Mouse (Mus musculus): ENCODE measurements around the gene Car12.

Car12 gene

DNA sequence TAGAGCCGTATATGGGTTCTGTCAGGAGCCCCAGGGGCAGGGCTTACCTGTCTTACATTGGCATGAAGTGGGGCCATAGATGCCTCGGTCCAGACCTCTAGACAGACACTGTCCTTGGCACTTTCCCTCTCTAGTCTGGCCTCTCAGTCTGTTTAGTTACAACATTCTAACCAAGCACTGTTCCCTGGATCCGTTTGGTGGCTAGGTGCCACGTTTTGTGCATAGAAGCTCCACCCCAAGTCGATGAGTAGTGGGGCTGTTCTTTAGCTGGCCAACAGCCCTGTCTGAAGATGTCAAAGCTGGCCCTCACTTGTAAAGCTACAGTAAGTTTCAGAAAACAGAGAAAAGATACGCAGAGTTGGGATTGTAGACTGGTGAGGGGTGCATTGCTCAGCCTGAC lies 2.9 kb upstream of the Car12 start:
- no peak for DNase-seq (ENCODE audit: low spot score in 2 of 2)

DNA sequence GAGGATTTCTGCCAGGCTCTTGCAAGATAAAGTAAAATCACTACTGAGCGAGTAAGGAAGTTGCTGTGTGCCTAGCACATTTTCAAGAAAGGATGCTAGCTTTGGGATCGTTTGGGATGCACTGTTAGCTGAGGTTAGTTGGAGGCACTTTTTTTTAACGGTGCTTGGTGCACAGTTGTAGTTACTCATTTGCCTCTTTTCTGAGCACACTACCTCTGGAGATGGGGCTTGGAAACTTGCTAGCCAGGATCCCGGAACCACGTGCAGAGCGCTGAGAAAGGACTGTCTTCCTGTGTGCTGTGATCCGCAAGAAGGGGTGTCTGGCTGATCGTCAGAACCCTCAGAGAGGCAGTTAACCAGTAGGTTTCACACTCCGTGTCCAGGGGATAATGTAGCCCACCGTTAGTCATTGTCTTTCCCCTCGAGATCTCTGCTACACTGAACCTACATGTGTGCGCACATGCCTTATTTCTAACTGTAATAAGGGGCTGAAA lies 583 bp downstream of the Car12 start:
- DNase-seq (ENCODE audit: low spot score in 2 of 2), result no peak

DNA sequence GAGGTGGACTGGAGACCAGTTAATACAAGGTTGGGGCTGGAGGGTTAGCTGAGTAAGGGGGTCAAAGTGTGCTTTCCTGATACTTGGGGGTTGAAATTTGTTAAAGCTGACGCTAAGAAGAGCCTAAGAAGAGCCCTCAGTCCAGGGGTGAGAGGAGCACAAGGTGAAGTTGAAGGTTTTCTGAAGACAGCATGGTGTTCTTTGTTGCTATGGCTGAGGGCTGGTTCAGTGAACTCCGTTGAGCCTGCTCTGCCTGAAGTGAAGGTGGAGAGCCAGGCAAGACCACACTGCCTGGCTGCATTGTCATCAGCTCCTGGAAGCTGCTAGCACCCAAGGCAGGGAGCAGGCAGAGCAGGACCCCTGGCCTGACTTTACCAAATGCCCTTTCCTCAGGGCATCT lies 1.9 kb downstream of the Car12 start:
- DNase-seq (ENCODE audit: low spot score in 2 of 2), result no peak

- DNase-seq (ENCODE audit: low spot score in 2 of 2), result no peak
Measured at GRCm38 (mm10) chr9:66716533-66716932, 3.0 kb downstream of the Car12 start.

- no peak for DNase-seq (ENCODE audit: low spot score in 2 of 2)
Measured at GRCm38 (mm10) chr9:66720686-66721450, 7.4 kb downstream of the Car12 start.

DNA sequence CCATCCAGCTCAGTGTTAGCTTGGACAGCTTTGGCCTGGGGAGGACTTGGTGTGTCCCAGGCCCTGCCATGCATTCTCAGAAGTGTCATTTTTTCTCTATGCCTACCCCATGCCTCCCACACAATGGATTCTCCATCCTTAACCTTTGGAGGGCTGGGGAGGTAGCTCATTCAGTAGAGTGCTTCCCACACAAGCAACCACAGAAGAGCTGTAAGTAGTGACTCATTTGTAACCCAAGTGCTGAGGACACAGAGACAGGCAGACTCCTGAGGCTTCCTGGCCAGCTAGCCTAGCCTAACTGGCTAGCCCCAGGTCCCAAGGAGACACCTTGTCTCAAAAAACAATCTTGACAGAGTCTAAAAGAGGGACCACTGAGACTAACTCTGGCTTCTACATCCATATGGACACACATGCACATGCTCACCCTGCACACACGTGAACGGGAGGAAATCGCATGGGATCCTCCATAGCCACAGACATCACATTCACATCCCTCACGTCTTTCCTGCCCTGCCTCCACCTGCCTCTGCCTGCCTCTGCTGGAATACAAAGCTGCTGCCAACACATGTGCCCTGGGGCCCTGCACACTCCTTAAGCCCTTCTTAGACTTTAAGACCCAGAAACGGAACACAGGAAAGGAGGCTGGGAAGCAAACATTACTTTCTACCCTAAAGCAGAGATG lies 8.8 kb downstream of the Car12 start:
- DNase-seq (ENCODE audit: low spot score in 2 of 2), result no peak

GRCm38 (mm10) chr9:66722869-66723272 lies 9.4 kb downstream of the Car12 start:
- no peak for DNase-seq (ENCODE audit: low spot score in 2 of 2)

- no peak for DNase-seq (ENCODE audit: low spot score in 2 of 2)
Measured at GRCm38 (mm10) chr9:66725591-66725990, 12.1 kb downstream of the Car12 start.

DNA sequence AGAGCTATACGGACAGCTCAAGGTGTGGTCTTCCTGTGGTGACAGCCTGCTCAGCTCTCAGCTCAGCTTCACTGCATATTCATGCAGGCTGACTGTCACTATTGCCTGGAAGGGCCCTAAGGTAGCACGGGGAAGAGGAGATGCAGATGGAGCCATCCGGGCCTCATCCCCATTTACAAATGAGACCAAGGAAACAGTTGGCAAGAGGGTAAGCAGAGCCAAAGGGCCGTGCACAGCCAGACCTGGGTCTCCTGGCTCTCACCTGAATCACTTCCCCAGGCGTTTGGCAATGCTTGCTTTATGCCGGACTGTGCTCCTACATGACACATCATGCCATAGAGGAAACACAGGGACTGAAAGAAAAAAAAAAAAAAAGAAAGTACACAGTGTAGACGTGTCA lies 13.8 kb downstream of the Car12 start:
- DNase-seq (ENCODE audit: low spot score in 2 of 2), result no peak

GRCm38 (mm10) chr9:66730556-66730955 lies 17.1 kb downstream of the Car12 start:
- no peak for DNase-seq (ENCODE audit: low spot score in 2 of 2)

DNA sequence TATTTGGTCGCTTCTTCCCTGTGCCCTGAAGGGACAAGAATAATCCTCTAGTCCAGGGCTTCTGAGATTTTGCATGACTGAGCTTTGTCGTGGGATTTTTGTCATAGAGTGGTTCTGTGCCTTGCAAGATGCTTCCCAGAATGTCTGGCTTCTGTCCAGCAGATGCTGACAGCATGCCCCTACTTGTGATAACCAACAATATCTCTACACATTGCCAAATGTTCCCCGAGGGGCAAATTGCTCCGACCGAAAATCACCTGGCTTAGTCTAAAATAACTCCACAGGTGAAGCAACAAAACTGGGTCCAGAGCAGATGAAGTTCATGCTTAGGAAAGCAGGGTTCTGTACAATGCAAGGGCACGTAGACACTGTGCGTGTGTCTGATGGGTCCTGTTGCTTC lies 17.8 kb downstream of the Car12 start:
- no peak for DNase-seq (ENCODE audit: low spot score in 2 of 2)

DNA sequence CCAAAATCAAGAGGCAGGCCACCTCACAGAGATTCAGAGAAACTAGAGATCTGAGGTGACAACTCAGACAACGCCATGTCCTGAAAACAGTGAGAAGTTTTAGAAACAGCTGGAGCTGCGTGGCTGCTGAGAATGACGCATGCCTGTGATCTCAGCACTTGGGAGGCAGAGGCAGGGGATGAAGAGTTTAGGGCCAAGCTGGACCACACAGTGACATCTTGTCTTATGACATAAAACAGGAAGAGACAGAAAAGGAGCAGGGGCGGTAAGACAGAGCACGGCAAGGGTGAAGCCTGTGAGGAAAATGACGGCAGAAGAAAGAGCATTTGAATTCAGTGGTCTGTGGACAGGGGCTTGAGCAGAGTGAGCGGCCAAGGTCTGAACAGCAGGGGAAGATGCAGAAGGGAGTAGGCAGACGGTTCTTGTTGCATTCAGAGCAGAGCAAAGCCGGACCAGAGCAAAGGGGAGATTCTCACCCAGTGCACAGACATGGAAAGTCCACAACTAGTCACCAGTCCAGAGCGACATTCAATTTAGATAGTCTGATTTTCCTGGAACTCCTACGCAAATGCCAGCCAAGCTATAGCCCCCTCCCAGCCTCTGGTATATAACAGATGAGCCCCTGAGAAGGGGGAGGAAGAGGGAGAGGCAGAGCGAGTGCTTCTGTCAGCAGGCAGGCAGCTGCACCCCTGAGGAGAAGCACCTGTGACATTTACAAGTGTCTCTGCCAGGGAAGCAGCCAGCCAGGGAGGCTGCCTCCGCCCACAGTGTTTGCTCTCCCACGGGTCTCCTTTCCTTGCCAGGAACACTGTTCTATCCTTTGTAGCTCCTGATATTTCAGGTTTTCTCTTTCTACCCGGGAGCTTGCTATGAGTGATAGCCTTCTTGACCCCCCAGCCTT lies 19.6 kb downstream of the Car12 start:
- peak in 1 of 2 experiments; percentile 43 for DNase-seq (ENCODE audit: low spot score in 2 of 2)

- no peak for DNase-seq (ENCODE audit: low spot score in 2 of 2)
Measured at GRCm38 (mm10) chr9:66734568-66734967, 21.1 kb downstream of the Car12 start.

- no peak for DNase-seq (ENCODE audit: low spot score in 2 of 2)
Measured at GRCm38 (mm10) chr9:66735122-66735521, 21.6 kb downstream of the Car12 start.

- no peak for DNase-seq (ENCODE audit: low spot score in 2 of 2)
Measured at GRCm38 (mm10) chr9:66736016-66736415, 22.5 kb downstream of the Car12 start.

DNA sequence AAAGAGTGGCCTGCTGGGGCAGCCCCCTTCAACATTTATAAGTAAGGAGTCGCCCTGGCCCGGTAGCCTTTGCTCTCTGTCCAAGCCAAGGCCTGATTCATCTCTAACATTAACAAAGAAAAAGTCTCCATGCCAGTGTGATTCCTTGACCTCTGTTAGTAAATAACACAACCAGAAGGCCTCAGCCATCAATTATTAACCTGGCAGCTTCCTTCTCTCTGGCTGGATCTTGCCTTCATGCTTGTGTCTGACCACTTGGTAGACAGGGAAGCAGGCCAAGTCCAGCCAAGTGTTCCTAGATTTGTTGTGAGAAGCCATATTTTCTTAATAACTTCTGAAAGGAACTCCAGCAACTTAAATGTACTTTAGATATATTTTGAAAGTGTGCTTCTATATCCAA lies 23.1 kb downstream of the Car12 start:
- no peak for DNase-seq (ENCODE audit: low spot score in 2 of 2)

DNA sequence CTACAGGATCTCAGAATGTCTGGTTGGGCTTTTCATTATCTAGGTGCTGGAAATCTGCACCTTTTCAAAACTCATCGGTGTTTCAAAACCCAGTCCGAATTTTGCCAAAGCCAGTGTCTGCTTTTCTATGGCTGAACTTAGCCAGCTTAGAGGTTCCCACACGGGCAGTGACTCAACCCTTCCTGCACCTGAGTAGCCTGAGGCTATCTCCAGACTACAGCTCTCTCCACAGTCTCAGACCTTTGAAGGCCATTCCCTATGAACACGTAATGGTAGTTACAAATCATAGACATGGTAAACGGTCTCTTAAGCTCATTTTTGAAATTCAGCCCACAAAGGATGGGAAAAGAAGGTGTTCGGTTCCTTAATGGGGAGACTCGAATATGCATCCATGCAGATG lies 26.0 kb downstream of the Car12 start:
- no peak for DNase-seq (ENCODE audit: low spot score in 2 of 2)

GRCm38 (mm10) chr9:66744531-66744930 lies 31.0 kb downstream of the Car12 start:
- DNase-seq (ENCODE audit: low spot score in 2 of 2), result no peak

DNA sequence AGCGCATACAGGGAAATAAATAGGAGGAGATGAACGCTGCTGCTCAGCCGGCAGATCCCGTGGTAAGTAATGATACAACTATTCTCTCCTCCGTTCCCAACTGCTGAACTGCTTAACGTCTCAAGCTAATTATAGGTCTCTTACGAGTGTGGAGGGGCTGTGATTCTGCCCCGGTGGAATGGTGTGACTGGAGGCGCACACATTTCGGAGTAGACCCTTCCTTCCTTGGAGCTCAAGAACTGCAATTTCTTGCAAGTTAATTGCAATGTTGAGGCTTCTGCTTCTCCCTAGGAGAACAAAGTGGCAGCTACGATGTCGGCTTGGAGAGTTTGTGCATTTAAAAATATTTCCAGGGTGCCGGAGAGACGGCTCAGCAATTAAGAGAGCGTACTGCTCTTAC lies 34.9 kb downstream of the Car12 start:
- peak in 1 of 2 experiments; percentile 19 for DNase-seq (ENCODE audit: low spot score in 2 of 2)

- peak; percentile 18 to 54 for DNase-seq (ENCODE audit: low spot score in 2 of 2)
Measured at GRCm38 (mm10) chr9:66752849-66753248, 39.4 kb downstream of the Car12 start.

DNA sequence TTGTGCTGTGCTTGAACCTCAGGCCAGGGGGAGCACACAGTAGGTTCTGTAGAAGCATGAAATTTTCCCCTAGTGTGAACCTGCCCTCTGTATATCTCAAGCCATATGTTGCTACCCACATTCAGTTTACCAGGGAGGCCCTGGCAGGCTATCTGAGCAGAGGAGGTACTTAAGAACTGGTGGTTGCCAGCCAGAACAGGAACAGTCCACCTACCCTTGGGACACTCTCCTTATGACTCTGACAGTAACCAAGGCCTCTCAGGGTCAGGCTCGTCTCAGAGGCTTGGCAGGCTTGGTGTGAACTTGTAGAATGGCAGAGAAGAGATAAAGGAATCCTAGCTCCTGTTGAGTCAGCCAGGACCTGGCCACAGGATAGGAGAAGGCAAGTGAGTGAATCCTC lies 47.5 kb downstream of the Car12 start:
- DNase-seq (ENCODE audit: low spot score in 2 of 2), result no peak

DNA sequence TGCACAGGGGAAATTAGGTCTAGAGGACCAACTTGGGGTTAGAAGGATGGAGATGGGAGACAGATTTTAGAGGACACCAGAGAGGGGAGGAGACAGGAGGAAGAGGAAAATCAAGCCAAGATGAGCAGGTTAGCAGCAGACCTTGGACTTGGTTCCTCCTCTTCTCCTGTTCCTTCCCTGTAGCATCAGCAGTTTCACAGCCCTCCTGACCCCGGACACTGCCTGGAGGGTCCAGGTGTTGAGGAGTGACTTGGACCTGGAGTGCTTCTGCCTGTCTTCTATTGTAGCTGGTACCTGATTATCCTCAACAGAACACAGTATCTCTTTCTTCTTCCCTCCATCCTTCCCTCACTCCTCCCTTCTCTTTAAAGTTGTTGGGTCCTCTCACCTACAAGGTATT lies 55.2 kb downstream of the Car12 start:
- DNase-seq (ENCODE audit: low spot score in 2 of 2), result no peak

Data from frontal cortex, postnatal 14 days (tissue).